Mouse (Mus musculus): ENCODE results near the gene Neurl4.
"Not testable (repeated sequence)": the region's sequence is repeated elsewhere in the genome, so short reads cannot be mapped to it uniquely, and the experiment has no call there.

GRCm38 (mm10) chr11:69930176-69930575, 29.3 kb downstream of the Neurl4 start:
- not testable (repeated sequence) for TF ChIP-seq CTCF, POLR2A (IDR thresholded peaks at IDR 0.05; ENCODE audit: extremely low read depth, insufficient read depth, low read length)
